Mouse (Mus musculus) frontal cortex, postnatal 10 days (tissue): ENCODE data around the gene 4933427D14Rik.

Experiments used
- DNase-seq, 2 experiments: peaks; one replicate each; pipeline ENCODE4 v3.0.0; 2022; ENCODE audit warnings: low spot score in 2 of 2, mixed read lengths in 1 of 2

Gene 4933427D14Rik

GRCm38 (mm10) chr11:72145182-72145876 lies 61.9 kb downstream of the 4933427D14Rik start:
- DNase-seq, result no peak

- DNase-seq, result no peak
Observed at GRCm38 (mm10) chr11:72142889-72143288, 64.4 kb downstream of the 4933427D14Rik start.

- DNase-seq, result no peak
Observed at GRCm38 (mm10) chr11:72140198-72140597, 67.1 kb downstream of the 4933427D14Rik start.

GRCm38 (mm10) chr11:72136231-72136982 lies 70.9 kb downstream of the 4933427D14Rik start:
- no peak for DNase-seq

- peak; percentile 39 to 53 for DNase-seq
Observed at GRCm38 (mm10) chr11:72135383-72136158, 71.7 kb downstream of the 4933427D14Rik start, which contains the start of gene Pitpnm3. Pitpnm3 (minus strand) TSS chr11:72135778.

GRCm38 (mm10) chr11:72134536-72135382 lies 72.5 kb downstream of the 4933427D14Rik start:
- no peak for DNase-seq

GRCm38 (mm10) chr11:72133075-72133474 lies 74.2 kb downstream of the 4933427D14Rik start:
- no peak for DNase-seq

- no peak for DNase-seq
Observed at GRCm38 (mm10) chr11:72132266-72132665, 75.0 kb downstream of the 4933427D14Rik start.

- no peak for DNase-seq
Observed at GRCm38 (mm10) chr11:72131697-72132096, 75.6 kb downstream of the 4933427D14Rik start.

- DNase-seq, result no peak
Observed at GRCm38 (mm10) chr11:72130905-72131304, 76.4 kb downstream of the 4933427D14Rik start.

GRCm38 (mm10) chr11:72130472-72130871 lies 76.8 kb downstream of the 4933427D14Rik start:
- DNase-seq, result no peak

GRCm38 (mm10) chr11:72130021-72130420 lies 77.2 kb downstream of the 4933427D14Rik start:
- DNase-seq, result no peak

- no peak for DNase-seq
Observed at GRCm38 (mm10) chr11:72129032-72129894, 78.0 kb downstream of the 4933427D14Rik start.

- DNase-seq, result no peak
Observed at GRCm38 (mm10) chr11:72127450-72128189, 79.6 kb downstream of the 4933427D14Rik start.

- DNase-seq, result no peak
Observed at GRCm38 (mm10) chr11:72125781-72126180, 81.5 kb downstream of the 4933427D14Rik start.

GRCm38 (mm10) chr11:72123531-72123930 lies 83.7 kb downstream of the 4933427D14Rik start:
- DNase-seq, result no peak

- DNase-seq, result no peak
Observed at GRCm38 (mm10) chr11:72120354-72120753, 86.9 kb downstream of the 4933427D14Rik start.

- no peak for DNase-seq
Observed at GRCm38 (mm10) chr11:72118630-72119029, 88.6 kb downstream of the 4933427D14Rik start.

- no peak for DNase-seq
Observed at GRCm38 (mm10) chr11:72113296-72113695, 94.0 kb downstream of the 4933427D14Rik start.

- DNase-seq, result no peak
Observed at GRCm38 (mm10) chr11:72110726-72111125, 96.5 kb downstream of the 4933427D14Rik start.
